Mouse (Mus musculus): ENCODE data around the gene Arl2. TPM values are rescaled to one million over a fixed set of nuclear protein-coding genes. Genes with fewer than 3 reads are reported as not detected.

Arl2 gene
- polyA plus RNA-seq, 1 experiment from 2014 or later: 89.2 TPM

GRCm38 (mm10) chr19:6097847-6098246 lies 43.5 kb downstream of the Arl2 start:
- 86% methylated on average over 3 of the region's 3 CpGs for WGBS
- Histone ChIP-seq H3K4me1 (no peaks in the 10 kb centered on the region), H3K27ac (no peak overlapping the region), H3K4me3 (no peak overlapping the region), H3K27me3 (no peaks in the 10 kb centered on the region), H3K9me3 (no peaks in the 10 kb centered on the region), H3K4me2 (no peak overlapping the region), H3K9ac (no peak overlapping the region), H3K36me3 (peaks cover 23% of the 10 kb centered on the region)
- ATAC-seq (ENCODE audit: insufficient number of reproducible peaks, low FRiP score, low TSS enrichment, low read depth): no peak

- Histone ChIP-seq H3K4me1 (no peaks in the 10 kb centered on the region), H3K9me3 (no peaks in the 10 kb centered on the region), H3K9ac (no peak within 1 kb of the TSS), H3K27ac (no peak within 1 kb of the TSS), H3K4me2 (no peak within 1 kb of the TSS), H3K27me3 (no peaks in the 10 kb centered on the region), H3K4me3 (no peak within 1 kb of the TSS), H3K36me3 (peaks cover 57% of the 10 kb centered on the region)
- ATAC-seq (ENCODE audit: insufficient number of reproducible peaks, low FRiP score, low TSS enrichment, low read depth): no peak
- WGBS: 91% methylated on average over 7 of the region's 7 CpGs
These were observed 47.2 kb downstream of the Arl2 start, which contains the start of gene AC131692.1 for GRCm38 (mm10) chr19:6094119-6094518. Gene AC131692.1, plus strand, starts transcription at chr19:6094419.

GRCm38 (mm10) chr19:6088841-6089240 lies 52.5 kb downstream of the Arl2 start:
- no peak for ATAC-seq (ENCODE audit: insufficient number of reproducible peaks, low FRiP score, low TSS enrichment, low read depth)
- WGBS: 94% methylated on average over 13 of the region's 13 CpGs
- Histone ChIP-seq H3K27ac (no peak overlapping the region), H3K27me3 (no peaks in the 10 kb centered on the region), H3K4me2 (no peak overlapping the region), H3K9me3 (no peaks in the 10 kb centered on the region), H3K4me1 (peaks cover 16% of the 10 kb centered on the region), H3K9ac (no peak overlapping the region), H3K36me3 (peaks cover 55% of the 10 kb centered on the region), H3K4me3 (no peak overlapping the region)

DNA sequence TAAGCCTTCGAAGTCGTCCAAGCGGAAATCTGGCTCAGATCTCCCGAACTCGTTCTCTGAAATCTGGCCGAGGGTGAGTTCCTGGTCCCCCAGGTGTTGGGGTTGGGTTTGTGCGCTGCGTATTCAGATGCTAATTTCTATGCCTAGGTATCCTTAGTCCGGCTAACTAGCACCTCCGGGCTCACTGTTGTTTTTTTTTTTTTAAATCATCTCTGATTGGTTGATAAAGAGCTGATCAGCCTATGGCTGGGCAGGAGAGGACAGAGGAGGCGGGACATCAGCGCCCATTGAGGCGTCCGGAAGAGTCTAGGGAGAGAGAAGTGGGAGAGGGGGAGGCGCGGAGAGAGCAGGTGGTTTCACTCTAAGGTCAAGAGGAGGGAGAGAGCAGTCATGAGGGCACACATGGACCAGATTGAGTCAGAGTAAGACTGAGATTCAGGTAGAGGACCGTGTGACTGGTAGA lies 55.9 kb downstream of the Arl2 start:
- Histone ChIP-seq H3K4me3 (peak overlapping the region; percentile 52), H3K27me3 (no peaks in the 10 kb centered on the region), H3K4me2 (peak overlapping the region; percentile 85), H3K36me3 (peaks cover 60% of the 10 kb centered on the region), H3K27ac (peak overlapping the region; percentile 61; the same call in 1 of the 2 replicates), H3K9me3 (no peaks in the 10 kb centered on the region), H3K4me1 (peaks cover 22% of the 10 kb centered on the region), H3K9ac (peak overlapping the region; percentile 8)
- no peak for ATAC-seq (ENCODE audit: insufficient number of reproducible peaks, low FRiP score, low TSS enrichment, low read depth)
- under 1% methylated on average over 17 of the region's 17 CpGs for WGBS

- H3K27ac ChIP-seq: peak within 1 kb of the TSS; percentile 82
- no peaks in the 10 kb centered on the region for H3K9me3 ChIP-seq
- no peaks in the 10 kb centered on the region for H3K27me3 ChIP-seq
- peak within 1 kb of the TSS; percentile 52 for H3K4me3 ChIP-seq
- H3K4me1 ChIP-seq: peaks cover 22% of the 10 kb centered on the region
- H3K36me3 ChIP-seq: peaks cover 60% of the 10 kb centered on the region
- peak within 1 kb of the TSS; percentile 39 for H3K9ac ChIP-seq
- peak within 1 kb of the TSS; percentile 85 for H3K4me2 ChIP-seq
- WGBS: under 1% methylated on average over 58 of the region's 58 CpGs
- ATAC-seq (ENCODE audit: insufficient number of reproducible peaks, low FRiP score, low TSS enrichment, low read depth): peak; percentile 87
These were observed 56.7 kb downstream of the Arl2 start, which contains the start of the genes Zfpl1 and Cdca5 for GRCm38 (mm10) chr19:6084478-6085248. Gene Zfpl1, minus strand, starts transcription at chr19:6084956. Gene Cdca5, plus strand, starts transcription at chr19:6084983.

Other genes starting within 250 kb of the Arl2 start
- 3.1 TPM in 2 replicates for gene Tigd3, start 247.4 kb downstream of the Arl2 start, polyA plus RNA-seq (2015; fragmentation: Nextera tagmentation; extraction: Ambion mirVana)
- gene Dpf2, start 228.5 kb downstream of the Arl2 start, polyA plus RNA-seq (2015; fragmentation: Nextera tagmentation; extraction: Ambion mirVana): 117 and 125 TPM in 2 replicates
- gene Cdc42ep2, start 216.7 kb downstream of the Arl2 start, polyA plus RNA-seq (2015; fragmentation: Nextera tagmentation; extraction: Ambion mirVana): 9.2 and 12.6 TPM in 2 replicates
- gene Pola2, start 177.3 kb downstream of the Arl2 start, polyA plus RNA-seq (2015; fragmentation: Nextera tagmentation; extraction: Ambion mirVana): 56.9 and 61.0 TPM in 2 replicates
- gene Slc22a20, start 155.4 kb downstream of the Arl2 start, polyA plus RNA-seq (2015; fragmentation: Nextera tagmentation; extraction: Ambion mirVana): not detected in 2 replicates
- gene Capn1, start 125.7 kb downstream of the Arl2 start, polyA plus RNA-seq (2015; fragmentation: Nextera tagmentation; extraction: Ambion mirVana): 21.1 and 26.0 TPM in 2 replicates
- 34.1 and 34.5 TPM in 2 replicates for gene Syvn1, start 95.0 kb downstream of the Arl2 start, polyA plus RNA-seq (2015; fragmentation: Nextera tagmentation; extraction: Ambion mirVana)
- 66.8 and 67.5 TPM in 2 replicates for gene Mrpl49, start 83.8 kb downstream of the Arl2 start, polyA plus RNA-seq (2015; fragmentation: Nextera tagmentation; extraction: Ambion mirVana)
- gene Fau, start 83.7 kb downstream of the Arl2 start, polyA plus RNA-seq (2015; fragmentation: Nextera tagmentation; extraction: Ambion mirVana): 723 and 835 TPM in 2 replicates
- 33.0 and 33.6 TPM in 2 replicates for gene Znhit2, start 80.4 kb downstream of the Arl2 start, polyA plus RNA-seq (2015; fragmentation: Nextera tagmentation; extraction: Ambion mirVana)
- 19.0 and 28.8 TPM in 2 replicates for gene Tm7sf2, start 73.2 kb downstream of the Arl2 start, polyA plus RNA-seq (2015; fragmentation: Nextera tagmentation; extraction: Ambion mirVana)
- gene Vps51, start 64.3 kb downstream of the Arl2 start, polyA plus RNA-seq (2015; fragmentation: Nextera tagmentation; extraction: Ambion mirVana): 64.4 and 72.6 TPM in 2 replicates
- not detected in 2 replicates for gene Tmem262, start 61.5 kb downstream of the Arl2 start, polyA plus RNA-seq (2015; fragmentation: Nextera tagmentation; extraction: Ambion mirVana)
- gene Gm28374, start 59.3 kb downstream of the Arl2 start, polyA plus RNA-seq (2015; fragmentation: Nextera tagmentation; extraction: Ambion mirVana): 1.8 and 1.9 TPM in 2 replicates
- 88.8 and 93.6 TPM in 2 replicates for gene Zfpl1, start 56.6 kb downstream of the Arl2 start, polyA plus RNA-seq (2015; fragmentation: Nextera tagmentation; extraction: Ambion mirVana)
- gene Cdca5, start 56.6 kb downstream of the Arl2 start, polyA plus RNA-seq (2015; fragmentation: Nextera tagmentation; extraction: Ambion mirVana): 26.3 and 27.1 TPM in 2 replicates
- 0.47 TPM in 1 of 2 replicates, not detected in the other for gene AC131692.1, start 47.1 kb downstream of the Arl2 start, polyA plus RNA-seq (2015; fragmentation: Nextera tagmentation; extraction: Ambion mirVana)
- gene Naaladl1, start 35.8 kb downstream of the Arl2 start, polyA plus RNA-seq (2015; fragmentation: Nextera tagmentation; extraction: Ambion mirVana): 0.22 and 0.28 TPM in 2 replicates
- 43.7 and 49.1 TPM in 2 replicates for gene Sac3d1, start 22.9 kb downstream of the Arl2 start, polyA plus RNA-seq (2015; fragmentation: Nextera tagmentation; extraction: Ambion mirVana)
- 32.3 and 34.7 TPM in 2 replicates for gene Snx15, start 13.2 kb downstream of the Arl2 start, polyA plus RNA-seq (2015; fragmentation: Nextera tagmentation; extraction: Ambion mirVana)
- gene Batf2, start 565 bp downstream of the Arl2 start, polyA plus RNA-seq (2015; fragmentation: Nextera tagmentation; extraction: Ambion mirVana): 0.13 and 0.24 TPM in 2 replicates
- 0.19 TPM in 1 of 2 replicates, not detected in the other for gene Majin, start 42.8 kb upstream of the Arl2 start, polyA plus RNA-seq (2015; fragmentation: Nextera tagmentation; extraction: Ambion mirVana)
- gene Gpha2, start 84.8 kb upstream of the Arl2 start, polyA plus RNA-seq (2015; fragmentation: Nextera tagmentation; extraction: Ambion mirVana): 1.8 and 2.1 TPM in 2 replicates
- 26.1 and 30.0 TPM in 2 replicates for gene Ppp2r5b, start 94.3 kb upstream of the Arl2 start, polyA plus RNA-seq (2015; fragmentation: Nextera tagmentation; extraction: Ambion mirVana)
- 8.6 and 9.0 TPM in 2 replicates for gene Atg2a, start 100.1 kb upstream of the Arl2 start, polyA plus RNA-seq (2015; fragmentation: Nextera tagmentation; extraction: Ambion mirVana)
- gene Ehd1, start 135.2 kb upstream of the Arl2 start, polyA plus RNA-seq (2015; fragmentation: Nextera tagmentation; extraction: Ambion mirVana): 93.6 and 103 TPM in 2 replicates
- gene Cdc42bpg, start 164.9 kb upstream of the Arl2 start, polyA plus RNA-seq (2015; fragmentation: Nextera tagmentation; extraction: Ambion mirVana): 1.4 and 2.0 TPM in 2 replicates
- 81.5 and 81.7 TPM in 2 replicates for gene Men1, start 193.4 kb upstream of the Arl2 start, polyA plus RNA-seq (2015; fragmentation: Nextera tagmentation; extraction: Ambion mirVana)
- gene Map4k2, start 199.6 kb upstream of the Arl2 start, polyA plus RNA-seq (2015; fragmentation: Nextera tagmentation; extraction: Ambion mirVana): 14.6 and 16.2 TPM in 2 replicates
- 115 TPM in 2 replicates for gene Sf1, start 222.1 kb upstream of the Arl2 start, polyA plus RNA-seq (2015; fragmentation: Nextera tagmentation; extraction: Ambion mirVana)
- 23.4 and 89.0 TPM in 2 replicates for gene Pygm, start 242.9 kb upstream of the Arl2 start, polyA plus RNA-seq (2015; fragmentation: Nextera tagmentation; extraction: Ambion mirVana)